Mouse (Mus musculus): ENCODE measurements around the gene Slc2a1.

Gene Slc2a1

GRCm38 (mm10) chr4:119108495-119109408 lies at the start of gene Slc2a1:
TSS of gene Slc2a1 (plus strand) at chr4:119108711.
- peak; percentile 83 to 86 for DNase-seq (ENCODE audit: low spot score in 2 of 2)

DNA sequence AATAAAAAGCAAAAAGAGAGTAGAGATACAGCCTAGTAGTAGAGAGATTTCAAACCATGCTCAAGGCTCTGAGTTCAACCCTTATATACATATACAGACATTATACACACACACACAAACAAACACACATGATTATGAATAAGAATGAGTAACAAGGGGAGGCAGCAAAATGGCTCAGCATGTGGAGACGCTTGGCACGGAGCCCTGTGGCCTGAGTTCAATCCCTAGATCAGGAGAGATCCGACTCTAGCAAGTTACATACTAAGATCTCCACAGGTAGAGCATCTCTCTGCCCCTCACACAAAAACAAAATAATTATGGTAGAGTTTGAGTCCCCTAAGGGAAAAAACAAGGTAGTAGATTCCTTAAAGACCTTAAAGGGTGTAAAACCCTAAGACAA lies 41.7 kb upstream of the Slc2a1 start:
- no peak for DNase-seq (ENCODE audit: low spot score in 2 of 2)

GRCm38 (mm10) chr4:119067204-119067603 lies 41.3 kb upstream of the Slc2a1 start:
- no peak for DNase-seq (ENCODE audit: low spot score in 2 of 2)

- DNase-seq (ENCODE audit: low spot score in 2 of 2) = no peak
Measured at GRCm38 (mm10) chr4:119068918-119069317, 39.6 kb upstream of the Slc2a1 start.

GRCm38 (mm10) chr4:119070181-119070580 lies 38.3 kb upstream of the Slc2a1 start:
- no peak for DNase-seq (ENCODE audit: low spot score in 2 of 2)

DNA sequence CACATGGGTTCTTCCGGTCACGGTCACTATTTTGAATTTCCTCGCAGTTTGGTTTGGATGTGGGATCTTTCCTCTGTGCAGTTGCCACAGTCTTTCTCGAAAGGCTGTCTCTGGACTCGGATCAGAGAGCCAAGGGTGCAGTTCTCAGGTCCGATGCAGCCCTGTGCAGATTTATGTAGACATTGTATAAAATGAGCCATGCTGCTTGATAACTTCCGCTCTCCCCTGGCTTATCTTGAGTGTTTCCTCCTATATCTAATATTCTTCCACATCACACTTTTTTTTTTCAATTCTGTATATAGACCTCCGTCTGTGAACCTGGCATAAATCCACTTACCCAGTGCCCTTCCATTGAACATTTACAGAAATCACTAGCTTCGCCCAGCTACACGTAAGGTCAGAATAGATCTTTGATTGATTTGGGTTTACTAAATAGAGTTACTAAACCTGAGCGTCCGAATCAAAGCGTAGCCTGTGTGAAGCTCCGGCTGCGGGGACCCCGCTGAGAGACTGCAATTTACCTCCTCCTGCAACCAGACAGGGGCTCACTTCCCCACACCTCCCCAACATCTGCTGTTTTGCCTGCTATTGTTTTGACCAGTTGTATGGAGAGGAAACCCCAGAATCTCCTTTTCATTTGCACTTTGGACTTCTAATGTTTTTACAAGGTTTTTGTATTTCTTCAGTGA lies 37.4 kb upstream of the Slc2a1 start:
- DNase-seq (ENCODE audit: low spot score in 2 of 2) = no peak

DNA sequence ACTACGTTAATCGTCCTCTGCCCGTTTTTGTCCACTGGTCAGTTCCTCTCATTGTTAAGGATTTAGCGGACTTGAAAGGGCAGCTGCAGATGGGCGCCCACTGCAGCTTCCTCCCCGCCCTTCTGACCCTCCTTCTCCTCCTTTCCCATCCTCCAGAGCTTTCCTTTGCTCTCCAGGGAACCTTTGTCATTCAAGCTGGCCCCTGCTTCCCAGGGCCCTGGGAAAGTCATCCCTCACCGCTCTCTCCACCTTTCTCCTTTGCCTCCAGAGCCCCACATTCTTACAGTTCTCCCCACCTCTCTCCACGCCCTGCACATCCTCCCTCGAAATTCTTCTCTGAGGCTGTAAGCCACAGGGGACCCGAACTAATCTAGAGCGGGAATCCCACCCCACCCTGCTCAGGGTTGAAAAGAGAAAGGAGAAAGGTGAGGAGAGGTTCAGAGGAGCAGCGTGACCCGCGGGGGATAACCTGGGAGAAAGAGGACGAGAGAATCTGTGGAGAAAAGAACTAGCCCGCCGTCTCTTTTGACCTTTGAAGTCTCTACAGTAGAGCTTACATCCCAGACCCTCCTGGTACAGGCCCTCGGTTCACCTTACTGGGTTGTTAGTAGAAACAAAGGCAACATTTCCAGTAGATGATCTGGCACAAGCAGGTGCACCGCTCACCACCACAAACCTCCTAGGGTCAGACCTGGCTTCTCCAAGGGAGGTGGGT lies 36.7 kb upstream of the Slc2a1 start:
- no peak for DNase-seq (ENCODE audit: low spot score in 2 of 2)

- DNase-seq (ENCODE audit: low spot score in 2 of 2) = no peak
Measured at GRCm38 (mm10) chr4:119072363-119072940, 36.1 kb upstream of the Slc2a1 start.

DNA sequence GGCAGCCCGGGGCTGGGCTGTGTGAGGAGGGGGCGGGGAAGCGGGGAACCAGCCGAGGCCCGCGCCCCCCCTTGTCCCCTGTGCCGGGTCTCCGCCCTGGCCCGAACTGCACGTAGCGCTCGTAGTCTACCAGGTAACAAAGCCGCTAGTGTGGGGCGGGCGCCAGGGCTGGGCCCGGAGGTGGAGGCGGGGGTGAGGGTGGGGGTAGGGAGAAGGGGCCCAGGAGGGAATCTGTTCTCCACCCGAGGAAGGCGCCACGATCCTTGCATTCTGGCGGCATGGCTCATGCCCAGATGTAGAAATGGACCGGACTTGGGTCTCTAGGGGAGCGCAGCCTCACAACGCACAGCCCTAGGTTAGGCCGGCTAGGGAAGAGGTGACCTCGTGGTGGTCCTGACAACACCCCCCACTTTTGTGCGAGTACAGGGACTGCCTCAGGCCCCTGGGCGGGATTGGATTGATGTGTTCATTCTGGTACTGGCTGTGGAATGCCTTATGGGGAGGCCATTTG lies 35.5 kb upstream of the Slc2a1 start:
- no peak for DNase-seq (ENCODE audit: low spot score in 2 of 2)

DNA sequence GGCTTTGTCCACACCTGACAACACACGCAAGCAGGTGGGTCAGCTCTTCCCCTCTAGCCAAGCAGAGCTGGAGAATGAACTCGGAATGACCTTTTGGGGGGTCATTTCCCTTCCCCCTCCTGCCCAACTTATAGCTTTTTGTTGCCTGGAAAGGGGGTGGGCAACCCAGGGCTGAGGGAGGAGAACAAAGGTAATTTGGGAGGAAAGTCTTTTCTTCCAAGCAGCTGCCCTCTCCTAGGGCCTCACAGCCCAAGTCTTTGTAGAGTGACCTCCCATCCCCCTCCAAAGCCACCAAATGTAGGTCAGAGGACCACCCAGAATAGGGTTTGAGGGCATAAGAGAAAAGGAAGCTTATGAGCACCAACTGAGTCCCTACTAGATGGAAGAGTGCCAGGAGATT lies 34.9 kb upstream of the Slc2a1 start:
- no peak for DNase-seq (ENCODE audit: low spot score in 2 of 2)

DNA sequence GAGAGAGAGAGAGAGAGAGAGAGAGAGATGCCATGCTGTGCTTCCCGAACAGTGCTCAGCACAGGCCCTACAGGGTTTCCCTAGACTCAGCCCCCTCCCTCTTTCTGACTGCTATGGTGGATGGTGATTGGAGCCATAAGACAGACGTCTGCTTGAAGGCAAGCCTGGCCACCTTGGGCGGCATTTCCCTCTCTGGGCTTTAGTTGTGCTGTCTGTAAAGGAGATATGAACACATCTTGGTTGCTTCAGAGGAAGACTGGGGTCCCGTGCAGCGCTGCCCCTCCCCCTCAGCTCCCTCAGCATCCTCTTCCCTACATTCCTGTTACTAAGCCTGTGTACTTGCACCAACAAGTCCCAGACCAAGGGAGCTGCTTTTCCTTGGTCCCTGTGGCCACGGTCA lies 33.9 kb upstream of the Slc2a1 start:
- no peak for DNase-seq (ENCODE audit: low spot score in 2 of 2)

DNA sequence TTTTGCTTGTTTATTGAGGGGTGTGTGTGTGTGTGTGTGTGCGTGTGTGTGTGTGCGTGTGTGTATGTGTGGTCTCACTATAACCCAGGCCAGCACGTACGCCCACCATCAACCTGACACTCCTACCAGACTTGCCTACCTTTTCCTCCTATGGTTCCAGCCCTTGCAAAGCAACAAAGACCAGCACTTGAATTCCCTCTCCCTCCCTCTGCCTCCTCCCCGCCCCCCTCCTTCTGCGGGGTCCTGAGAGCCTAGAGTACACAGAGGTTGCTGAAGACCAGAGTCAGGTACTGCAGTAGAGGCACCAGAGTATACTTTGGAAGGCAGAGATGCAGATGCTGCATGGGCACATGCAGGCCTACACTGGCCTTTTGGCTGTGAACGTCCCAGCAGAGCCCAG lies 33.2 kb upstream of the Slc2a1 start:
- no peak for DNase-seq (ENCODE audit: low spot score in 2 of 2)

- DNase-seq (ENCODE audit: low spot score in 2 of 2) = no peak
Measured at GRCm38 (mm10) chr4:119076336-119076735, 32.2 kb upstream of the Slc2a1 start.

DNA sequence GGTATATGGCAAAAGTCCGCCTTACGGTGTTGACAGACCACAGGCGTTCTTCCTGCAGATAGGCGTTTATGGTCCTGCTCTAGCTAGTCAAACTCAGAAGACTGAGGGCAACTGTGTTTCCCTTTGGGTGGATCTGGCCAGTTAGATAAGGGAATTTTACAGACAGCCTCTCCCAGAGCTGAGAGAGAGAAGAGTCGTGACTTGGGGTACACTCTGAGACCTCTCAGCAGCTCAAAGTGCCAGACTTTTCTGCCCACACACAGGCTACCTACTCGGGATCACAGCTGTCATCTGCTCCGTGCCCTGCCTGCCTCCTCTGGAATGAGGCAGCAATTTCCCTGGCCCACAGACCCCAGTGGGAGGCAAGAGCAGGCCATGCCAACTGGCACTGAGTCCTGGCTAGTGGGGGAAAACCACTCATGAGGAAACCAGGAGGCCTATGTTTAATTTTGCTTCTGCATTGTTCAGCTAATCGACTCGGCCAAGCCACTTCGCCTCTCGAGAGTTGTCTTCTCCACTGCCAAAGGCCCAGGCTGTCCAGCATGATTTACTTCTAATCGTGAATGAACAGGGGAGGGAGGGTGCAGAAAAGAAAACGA lies 31.3 kb upstream of the Slc2a1 start:
- DNase-seq (ENCODE audit: low spot score in 2 of 2) = peak in 1 of 2 experiments; percentile 17

GRCm38 (mm10) chr4:119079928-119080327 lies 28.6 kb upstream of the Slc2a1 start:
- no peak for DNase-seq (ENCODE audit: low spot score in 2 of 2)

DNA sequence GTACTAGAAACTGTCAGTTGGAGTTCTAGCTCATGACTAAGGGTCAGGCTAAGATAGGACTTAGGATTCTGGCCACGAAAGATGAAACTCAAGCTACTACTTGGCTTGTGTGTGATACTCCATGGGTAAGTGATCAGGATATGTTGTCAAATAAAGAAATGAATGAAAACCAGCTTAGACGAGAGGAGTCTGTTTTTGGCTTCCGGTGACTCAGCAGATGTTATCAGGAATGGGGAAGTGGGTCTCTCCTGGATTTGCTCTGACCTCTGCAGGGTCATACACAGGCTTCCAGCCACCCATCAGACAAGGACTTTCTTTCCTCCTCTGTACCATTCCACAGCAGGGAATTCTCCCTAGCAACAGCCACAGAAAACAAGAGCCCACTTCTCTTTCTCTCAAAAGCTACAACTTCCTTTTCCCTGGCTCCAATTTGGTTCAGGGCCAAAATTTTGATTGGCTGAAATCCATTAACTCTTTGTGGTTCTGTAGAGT lies 25.7 kb upstream of the Slc2a1 start:
- peak in 1 of 2 experiments; percentile 14 for DNase-seq (ENCODE audit: low spot score in 2 of 2)

DNA sequence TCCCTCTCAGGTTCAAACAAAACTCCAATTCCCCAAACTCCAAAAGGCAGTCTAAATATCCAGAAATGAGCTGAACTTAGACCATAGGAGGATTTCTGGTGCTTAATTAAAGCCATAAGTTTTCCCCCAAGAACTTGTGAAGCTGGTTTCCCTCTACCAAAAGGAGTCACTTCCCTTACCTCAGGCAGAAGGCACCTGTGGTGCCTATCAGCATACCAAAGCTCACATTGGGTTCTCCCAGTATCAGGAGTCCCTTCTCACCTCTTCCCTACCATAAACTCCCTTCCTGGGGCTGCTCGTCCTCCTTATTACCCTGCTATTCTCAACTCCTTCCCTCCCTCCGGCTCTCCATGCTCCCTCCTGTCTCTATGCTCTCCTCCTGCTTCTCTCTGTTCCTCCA lies 20.1 kb upstream of the Slc2a1 start:
- DNase-seq (ENCODE audit: low spot score in 2 of 2) = no peak

GRCm38 (mm10) chr4:119093890-119094289 lies 14.6 kb upstream of the Slc2a1 start:
- no peak for DNase-seq (ENCODE audit: low spot score in 2 of 2)

DNA sequence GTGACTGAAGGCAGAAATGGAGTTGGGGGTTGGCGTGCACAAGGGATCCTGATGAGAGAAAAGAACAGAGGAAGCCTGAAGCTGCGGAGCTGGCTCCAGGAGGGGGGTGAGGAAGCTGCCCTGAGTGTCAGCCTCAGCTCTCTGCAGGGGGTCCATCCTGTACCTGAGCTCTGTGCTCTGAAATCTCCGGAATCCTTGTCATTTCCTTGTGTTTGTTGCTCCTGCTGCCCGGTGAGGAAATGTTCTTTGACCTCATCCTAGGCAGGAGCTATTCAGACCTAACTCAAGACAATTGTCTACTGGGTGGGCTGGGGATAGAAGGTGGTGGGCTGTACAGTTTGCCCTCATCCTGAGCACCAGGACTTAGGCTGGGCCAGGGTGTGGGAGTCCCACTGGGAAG lies 13.5 kb upstream of the Slc2a1 start:
- DNase-seq (ENCODE audit: low spot score in 2 of 2) = no peak

DNA sequence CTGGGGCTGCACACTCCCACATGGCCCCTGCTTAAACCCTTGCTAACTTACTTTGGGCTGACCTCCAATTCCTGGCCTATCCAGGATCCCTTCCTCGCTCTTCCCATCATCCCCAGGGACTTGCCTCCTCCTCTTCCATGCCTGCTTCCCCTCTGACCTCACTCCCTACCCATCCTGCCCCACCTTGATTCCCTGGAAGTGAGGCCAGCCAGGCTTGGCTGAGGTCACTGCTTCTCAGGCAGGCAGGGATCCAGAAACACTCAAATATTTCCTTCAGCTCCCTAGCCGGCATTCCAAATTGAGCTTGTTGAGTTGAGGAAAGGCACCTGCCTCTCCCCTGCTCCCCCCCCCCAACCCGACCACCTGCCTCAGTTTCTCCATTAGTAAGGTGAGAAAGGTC lies 12.1 kb upstream of the Slc2a1 start:
- DNase-seq (ENCODE audit: low spot score in 2 of 2) = no peak

- no peak for DNase-seq (ENCODE audit: low spot score in 2 of 2)
Measured at GRCm38 (mm10) chr4:119097421-119097820, 11.1 kb upstream of the Slc2a1 start.

Data from frontal cortex, postnatal 36 days (tissue).